Mouse (Mus musculus): ENCODE data around the gene Zfp446. TPM values are rescaled to one million over a fixed set of nuclear protein-coding genes. Genes with fewer than 3 reads are reported as not detected.
A peak's percentile ranks its signal among the peaks of the same experiment; 100 is the strongest.

Gene Zfp446
- polyA plus RNA-seq, 1 experiment from 2014 or later = 2.5 TPM

DNA sequence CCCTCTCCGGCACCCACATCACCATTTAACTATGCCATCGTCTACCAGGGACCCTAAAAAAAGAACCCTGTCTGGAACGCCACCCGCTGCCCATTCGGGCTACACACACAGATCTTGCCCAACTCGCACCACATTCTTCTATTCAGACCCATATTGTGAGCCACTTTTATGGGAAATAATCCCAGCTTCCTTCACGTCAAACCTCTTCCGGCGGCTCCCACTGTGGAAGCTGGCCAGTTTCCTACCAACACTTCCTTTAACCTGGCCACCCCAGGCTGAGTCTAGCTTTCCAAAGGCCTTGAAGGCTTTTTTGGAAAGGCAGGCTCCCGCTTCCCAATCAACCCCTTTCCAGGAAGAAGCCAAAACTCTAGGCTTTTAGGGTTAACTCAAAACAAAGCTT lies 28.9 kb downstream of the Zfp446 start:
- no peaks in the 10 kb centered on the region for H3K4me1 ChIP-seq (replicated peaks; ENCODE audit: control insufficient read depth, insufficient read depth, low read length)
- H3K9ac ChIP-seq (ENCODE audit: low read depth, low read length) = no peak overlapping the region
- peaks cover 27% of the 10 kb centered on the region for H3K36me3 ChIP-seq (ENCODE audit: control insufficient read depth, insufficient read depth)
- H3K4me3 ChIP-seq (ENCODE audit: low read depth, low read length) = no peak overlapping the region
- no peak for TF ChIP-seq CTCF (IDR thresholded peaks at IDR 0.05; ENCODE audit: low read depth)
- no peaks in the 10 kb centered on the region for H3K9me3 ChIP-seq (ENCODE audit: control insufficient read depth)
- H3K27me3 ChIP-seq (replicated peaks; ENCODE audit: control insufficient read depth, insufficient read depth, low read length) = no peaks in the 10 kb centered on the region
- no peak overlapping the region for H3K27ac ChIP-seq (ENCODE audit: low read depth, low read length)
- no peak for ATAC-seq
- WGBS = 90% methylated on average over 10 of the region's 10 CpGs
- H3K4me2 ChIP-seq (replicated peaks; ENCODE audit: low read depth) = no peak overlapping the region

DNA sequence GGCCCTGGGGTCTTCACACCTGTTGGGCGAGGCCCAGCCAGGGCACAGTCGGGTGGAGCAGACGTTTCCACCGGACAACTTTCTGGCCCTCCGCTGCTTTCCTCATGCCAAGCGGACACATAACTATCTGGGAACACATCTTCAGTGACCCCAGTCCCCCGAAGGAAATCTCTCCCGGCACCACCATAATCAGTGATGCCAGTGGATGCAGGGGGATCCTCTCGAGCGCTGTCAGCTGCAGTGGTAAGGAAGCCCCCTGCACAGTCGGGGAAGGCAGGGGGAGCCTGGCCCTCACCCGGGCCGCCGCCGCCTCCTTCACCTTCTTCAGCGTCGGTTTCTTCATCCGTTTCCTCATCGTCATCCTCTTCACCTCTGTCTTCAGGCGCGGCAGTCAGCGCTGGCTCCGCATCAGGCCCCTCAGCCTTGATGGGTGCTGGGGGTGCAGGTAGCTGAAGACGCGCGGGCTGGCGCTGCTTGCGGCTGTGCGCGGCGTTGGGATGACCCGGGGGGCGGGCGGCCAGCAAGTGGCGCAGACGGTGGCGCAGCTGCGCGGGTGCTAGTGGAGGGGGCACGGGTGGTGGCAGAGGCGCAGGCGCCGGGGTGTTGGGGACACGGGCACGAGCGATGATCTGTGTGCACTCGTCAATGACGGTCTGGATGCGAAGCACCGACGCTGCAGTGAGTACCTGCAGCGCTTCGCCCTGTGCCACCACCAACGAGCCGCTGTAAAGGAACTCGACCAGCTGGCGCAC lies 29.9 kb downstream of the Zfp446 start:
- H3K27me3 ChIP-seq (replicated peaks; ENCODE audit: control insufficient read depth, insufficient read depth, low read length) = no peaks in the 10 kb centered on the region
- WGBS = 68% methylated on average over 57 of the region's 57 CpGs
- no peak overlapping the region for H3K9ac ChIP-seq (ENCODE audit: low read depth, low read length)
- ATAC-seq = no peak
- H3K4me1 ChIP-seq (replicated peaks; ENCODE audit: control insufficient read depth, insufficient read depth, low read length) = no peaks in the 10 kb centered on the region
- TF ChIP-seq CTCF (IDR thresholded peaks at IDR 0.05; ENCODE audit: low read depth) = no peak
- H3K4me2 ChIP-seq (replicated peaks; ENCODE audit: low read depth) = no peak overlapping the region
- H3K4me3 ChIP-seq (ENCODE audit: low read depth, low read length) = no peak overlapping the region
- H3K36me3 ChIP-seq (ENCODE audit: control insufficient read depth, insufficient read depth) = peaks cover 27% of the 10 kb centered on the region
- no peaks in the 10 kb centered on the region for H3K9me3 ChIP-seq (ENCODE audit: control insufficient read depth)
- no peak overlapping the region for H3K27ac ChIP-seq (ENCODE audit: low read depth, low read length)

DNA sequence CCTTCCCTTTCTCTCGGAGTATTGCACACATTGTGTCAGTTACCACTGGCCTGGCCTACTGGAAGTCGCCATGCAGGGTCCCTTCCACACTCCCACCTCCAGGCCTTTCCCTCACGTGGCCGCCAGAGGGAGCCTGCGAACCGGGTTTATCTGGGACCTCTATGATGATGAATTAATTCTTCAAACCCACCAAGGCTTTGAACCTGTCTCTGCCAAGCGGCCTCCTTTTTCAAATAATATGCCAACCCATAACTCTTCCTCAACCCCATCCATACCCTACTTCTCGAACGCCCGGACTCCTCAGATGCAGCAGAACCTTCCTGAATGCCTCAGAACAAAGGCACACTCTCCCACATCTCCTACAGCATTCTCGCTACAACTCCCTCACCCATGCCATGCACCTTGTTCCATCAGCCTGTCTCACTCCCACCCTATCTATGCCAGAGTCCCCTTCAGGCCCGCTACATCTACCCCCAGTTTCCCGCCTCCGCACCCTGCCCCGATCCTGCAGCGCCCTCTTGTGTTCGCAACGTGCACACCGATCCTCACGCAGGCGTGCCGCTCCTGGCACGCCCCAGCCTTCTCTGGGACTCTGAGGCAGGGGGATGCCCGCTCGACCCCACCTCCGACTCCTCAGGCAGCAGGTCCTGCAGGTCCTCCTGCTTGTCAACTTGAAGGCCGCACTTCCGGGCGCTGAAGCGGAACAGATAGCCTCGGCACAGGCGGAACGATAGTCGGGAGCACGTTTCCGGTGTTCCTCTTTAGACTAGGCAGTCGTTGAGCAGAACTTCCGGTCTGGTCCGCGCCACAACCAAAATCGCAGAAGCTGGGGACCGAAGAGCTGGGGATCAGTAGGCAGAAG lies 31.7 kb downstream of the Zfp446 start:
- peak; percentile 86 for ATAC-seq
- H3K4me3 ChIP-seq (ENCODE audit: low read depth, low read length) = peak overlapping the region; percentile 85
- under 1% methylated on average over 42 of the region's 42 CpGs for WGBS
- peak overlapping the region; percentile 90 for H3K27ac ChIP-seq (ENCODE audit: low read depth, low read length)
- peaks cover 27% of the 10 kb centered on the region for H3K36me3 ChIP-seq (ENCODE audit: control insufficient read depth, insufficient read depth)
- no peaks in the 10 kb centered on the region for H3K27me3 ChIP-seq (replicated peaks; ENCODE audit: control insufficient read depth, insufficient read depth, low read length)
- H3K9ac ChIP-seq (ENCODE audit: low read depth, low read length) = peak overlapping the region; percentile 87
- peak; percentile 93 for TF ChIP-seq CTCF (IDR thresholded peaks at IDR 0.05; ENCODE audit: low read depth)
- H3K4me1 ChIP-seq (replicated peaks; ENCODE audit: control insufficient read depth, insufficient read depth, low read length) = no peaks in the 10 kb centered on the region
- no peaks in the 10 kb centered on the region for H3K9me3 ChIP-seq (ENCODE audit: control insufficient read depth)
- peak overlapping the region; percentile 83 for H3K4me2 ChIP-seq (replicated peaks; ENCODE audit: low read depth)

DNA sequence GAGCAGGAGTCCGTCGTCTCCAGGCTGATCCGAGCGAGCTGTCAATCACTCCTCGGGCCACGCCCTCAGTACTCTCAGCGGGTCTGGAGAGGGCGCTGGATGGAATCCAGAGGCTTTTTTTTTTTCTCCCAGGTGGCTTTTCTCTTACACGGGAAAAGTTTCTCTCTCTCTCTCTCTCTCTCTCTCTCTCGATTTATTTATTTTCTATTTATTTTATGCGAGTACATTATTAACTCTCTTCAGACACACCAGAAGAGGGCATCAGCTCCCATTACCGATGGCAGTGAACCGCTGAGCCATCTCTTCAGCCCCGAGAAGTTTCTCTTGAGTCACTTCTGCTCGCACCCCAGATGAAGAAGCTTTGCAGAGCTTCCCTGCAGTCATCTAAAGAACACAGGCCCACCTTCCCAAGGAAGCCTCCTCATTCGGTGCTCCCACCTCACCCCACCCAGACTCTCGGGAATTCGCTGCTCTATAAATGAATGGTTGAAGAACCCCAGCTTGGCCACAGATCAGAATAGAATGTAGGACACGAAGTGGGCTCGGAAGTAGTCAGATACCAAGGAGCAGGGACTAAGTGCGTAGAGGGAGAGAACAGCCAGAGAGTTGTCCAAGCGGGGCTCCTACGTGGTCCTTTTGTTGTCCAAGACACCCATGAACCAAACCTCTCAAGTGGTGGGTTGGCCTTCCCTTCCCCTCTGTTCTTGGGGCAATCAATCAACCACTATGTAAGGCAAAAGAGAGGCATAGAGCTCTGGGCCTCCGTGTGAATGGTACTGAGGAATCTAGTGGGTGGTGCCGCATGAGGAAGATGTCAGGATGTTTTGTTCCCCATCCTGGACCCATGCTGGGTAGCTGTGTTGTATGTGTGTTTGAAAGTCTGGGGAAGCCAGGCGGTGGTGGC lies 32.6 kb downstream of the Zfp446 start, which contains the start of gene Zbtb45:
Gene Zbtb45 (minus strand): TSS at position 30 of the 904 bp plus-strand sequence.
- TF ChIP-seq CTCF (IDR thresholded peaks at IDR 0.05; ENCODE audit: low read depth) = peak; percentile 26; the same call in 1 of the 2 replicates
- Histone ChIP-seq H3K4me1 (replicated peaks; ENCODE audit: control insufficient read depth, insufficient read depth, low read length) (no peaks in the 10 kb centered on the region), H3K4me2 (replicated peaks; ENCODE audit: low read depth) (peak within 1 kb of the TSS; percentile 83), H3K36me3 (ENCODE audit: control insufficient read depth, insufficient read depth) (peaks cover 27% of the 10 kb centered on the region), H3K27ac (ENCODE audit: low read depth, low read length) (peak within 1 kb of the TSS; percentile 90), H3K4me3 (ENCODE audit: low read depth, low read length) (peak within 1 kb of the TSS; percentile 85), H3K27me3 (replicated peaks; ENCODE audit: control insufficient read depth, insufficient read depth, low read length) (no peaks in the 10 kb centered on the region), H3K9me3 (ENCODE audit: control insufficient read depth) (no peaks in the 10 kb centered on the region), H3K9ac (ENCODE audit: low read depth, low read length) (peak within 1 kb of the TSS; percentile 87)
- WGBS = 12% methylated on average over 26 of the region's 26 CpGs
- ATAC-seq = no peak

GRCm38 (mm10) chr7:13013671-13014070 lies 36.0 kb downstream of the Zfp446 start:
- TF ChIP-seq CTCF (IDR thresholded peaks at IDR 0.05; ENCODE audit: low read depth) = no peak
- 52% methylated on average over 4 of the region's 4 CpGs for WGBS
- no peak overlapping the region for H3K4me3 ChIP-seq (ENCODE audit: low read depth, low read length)
- no peaks in the 10 kb centered on the region for H3K9me3 ChIP-seq (ENCODE audit: control insufficient read depth)
- ATAC-seq = no peak
- no peaks in the 10 kb centered on the region for H3K36me3 ChIP-seq (ENCODE audit: control insufficient read depth, insufficient read depth)
- no peaks in the 10 kb centered on the region for H3K4me1 ChIP-seq (replicated peaks; ENCODE audit: control insufficient read depth, insufficient read depth, low read length)
- H3K27ac ChIP-seq (ENCODE audit: low read depth, low read length) = no peak overlapping the region
- H3K9ac ChIP-seq (ENCODE audit: low read depth, low read length) = no peak overlapping the region
- no peak overlapping the region for H3K4me2 ChIP-seq (replicated peaks; ENCODE audit: low read depth)
- no peaks in the 10 kb centered on the region for H3K27me3 ChIP-seq (replicated peaks; ENCODE audit: control insufficient read depth, insufficient read depth, low read length)

All from intestine, postnatal 0 days (tissue).